Mouse (Mus musculus) G1E (cell line): ENCODE data around the gene Entpd8. TPM values are rescaled to one million over a fixed set of nuclear protein-coding genes. Genes with fewer than 3 reads are reported as not detected.

Experiments
- ATAC-seq: 2 replicates; pipeline ENCODE4 v1.8.0; 2016; ENCODE audit warnings: mild to moderate bottlenecking; ENCODE audit not compliant: insufficient number of reproducible peaks, poor library complexity, low FRiP score, severe bottlenecking; ENCODE audit errors: extremely low read depth
- DNase-seq: peaks from one replicate; pipeline ENCODE4 v3.0.0; 2012; ENCODE audit warnings: low spot score
- H3K27me3 ChIP-seq: 2 replicates; pipeline ENCODE4 v1.6.1; 2012; ENCODE audit warnings: mild to moderate bottlenecking, low read length, inconsistent platforms; ENCODE audit not compliant: insufficient read depth
- H3K36me3 ChIP-seq: replicated peaks from 2 replicates; pipeline ENCODE3; 2012; ENCODE audit warnings: mild to moderate bottlenecking, inconsistent platforms
- H3K4me1 ChIP-seq: 2 replicates; pipeline ENCODE4 v1.6.1; 2012; ENCODE audit warnings: low read depth, low read length, inconsistent platforms, mixed read lengths; ENCODE audit not compliant: insufficient read depth
- H3K4me3 ChIP-seq: 2 replicates; pipeline ENCODE4 v1.5.1; 2012; ENCODE audit warnings: low read depth, mild to moderate bottlenecking, inconsistent platforms, low read length, moderate library complexity, mixed read lengths
- H3K9me3 ChIP-seq: replicated peaks from 2 replicates; pipeline ENCODE4 v1.6.1; 2012; ENCODE audit warnings: inconsistent platforms
- CTCF ChIP-seq: IDR thresholded peaks from 2 replicates; pipeline ENCODE4 v1.5.1; 2012; ENCODE audit warnings: low read depth, low read length, inconsistent platforms, mixed read lengths
- GATA1 ChIP-seq: IDR thresholded peaks from 2 replicates; pipeline ENCODE4 v1.6.1; 2012; ENCODE audit warnings: borderline replicate concordance, low read length, inconsistent platforms, mixed read lengths
- GATA2 ChIP-seq: IDR thresholded peaks from 2 replicates; pipeline ENCODE4 v1.6.1; 2012; ENCODE audit warnings: low read depth, low read length, inconsistent platforms, borderline replicate concordance
- POLR2AphosphoS5 ChIP-seq: IDR thresholded peaks from 2 replicates; pipeline ENCODE4 v1.6.1; 2012; ENCODE audit warnings: low read depth, low read length, inconsistent platforms; ENCODE audit not compliant: insufficient replicate concordance
- TAL1 ChIP-seq: conservative IDR thresholded peaks from 2 replicates; pipeline ENCODE4 v1.6.1; 2012; ENCODE audit warnings: low read depth, low read length, inconsistent platforms, mixed read lengths
- polyA plus RNA-seq: library from polyadenylated mRNA; stranded (reverse); fragments of >175 nt; gene quantifications from 2 replicates; pipeline ENCODE4 v1.2.3, GENCODE M21; 2012
- total RNA-seq, 2 experiments: library from RNA; stranded (forward) in 1 of 2; stranded (reverse) in 1 of 2; fragments of 200-1000 nt in 1 of 2; fragments of >200 nt in 1 of 2; fragmentation: Nextera tagmentation in 1 of 2; gene quantifications; 2 replicates each; pipeline ENCODE4 v1.2.3; 2014 to 2017

Entpd8 gene
- total and polyA plus RNA-seq, 3 experiments: not detected

GRCm38 (mm10) chr2:25111184-25111791, 31.2 kb downstream of the Entpd8 start:
- Histone ChIP-seq H3K27me3 (no peaks in the 10 kb centered on the region), H3K9me3 (no peaks in the 10 kb centered on the region), H3K4me3 (peak overlapping the region; percentile 54; the same call in 1 of the 2 replicates), H3K4me1 (peaks cover 85% of the 10 kb centered on the region), H3K36me3 (no peaks in the 10 kb centered on the region)
- peak; percentile 85 for ATAC-seq
- peak; percentile 70 for DNase-seq
- TF ChIP-seq CTCF: no peak
- peak; percentile 93 for TF ChIP-seq TAL1

GRCm38 (mm10) chr2:25114308-25114707, 34.2 kb downstream of the Entpd8 start:
- TF ChIP-seq GATA2: no peak
- no peak for TF ChIP-seq POLR2AphosphoS5
- no peak for TF ChIP-seq CTCF
- no peak for TF ChIP-seq GATA1
- no peak for TF ChIP-seq TAL1
- H3K4me3 ChIP-seq: no peak overlapping the region
- H3K27me3 ChIP-seq: no peaks in the 10 kb centered on the region
- no peak for DNase-seq
- no peak for ATAC-seq
- H3K9me3 ChIP-seq: no peaks in the 10 kb centered on the region
- H3K4me1 ChIP-seq: peaks cover 63% of the 10 kb centered on the region
- no peaks in the 10 kb centered on the region for H3K36me3 ChIP-seq

- peaks cover 53% of the 10 kb centered on the region for H3K4me1 ChIP-seq
- ATAC-seq (peak; percentile 46), DNase-seq (peak; percentile 65)
- no peaks in the 10 kb centered on the region for H3K36me3 ChIP-seq
- no peak for TF ChIP-seq POLR2AphosphoS5
- no peak for TF ChIP-seq GATA1
- TF ChIP-seq CTCF: no peak
- TF ChIP-seq TAL1: peak; percentile 76
- no peak for TF ChIP-seq GATA2
- H3K4me3 ChIP-seq: no peak overlapping the region; the same call in 1 of the 2 replicates
- no peaks in the 10 kb centered on the region for H3K27me3 ChIP-seq
- H3K9me3 ChIP-seq: no peaks in the 10 kb centered on the region
Observed at GRCm38 (mm10) chr2:25115442-25115841, 35.3 kb downstream of the Entpd8 start.

- TF ChIP-seq POLR2AphosphoS5: no peak
- TF ChIP-seq GATA2: no peak
- TF ChIP-seq CTCF: no peak
- TF ChIP-seq TAL1: no peak
- no peak for TF ChIP-seq GATA1
- Histone ChIP-seq H3K4me1 (peaks cover 37% of the 10 kb centered on the region), H3K9me3 (no peaks in the 10 kb centered on the region), H3K4me3 (no peak overlapping the region), H3K36me3 (no peaks in the 10 kb centered on the region), H3K27me3 (peaks cover 9% of the 10 kb centered on the region; the same call in 1 of the 2 replicates)
- ATAC-seq (no peak), DNase-seq (no peak)
Observed at GRCm38 (mm10) chr2:25120963-25121362, 40.9 kb downstream of the Entpd8 start.

- Histone ChIP-seq H3K4me1 (peaks cover 40% of the 10 kb centered on the region), H3K4me3 (no peak overlapping the region), H3K36me3 (no peaks in the 10 kb centered on the region), H3K9me3 (no peaks in the 10 kb centered on the region), H3K27me3 (peaks cover 9% of the 10 kb centered on the region; the same call in 1 of the 2 replicates)
- TF ChIP-seq CTCF (no peak), GATA2 (no peak)
- ATAC-seq (no peak), DNase-seq (no peak)
Observed at GRCm38 (mm10) chr2:25122666-25123065, 42.6 kb downstream of the Entpd8 start.

GRCm38 (mm10) chr2:25123527-25123926, 43.4 kb downstream of the Entpd8 start:
- ATAC-seq (peak; percentile 15; the same call in 1 of the 2 replicates), DNase-seq (no peak)
- TF ChIP-seq POLR2AphosphoS5 (no peak), GATA2 (no peak), TAL1 (no peak), GATA1 (no peak), CTCF (no peak)
- Histone ChIP-seq H3K36me3 (no peaks in the 10 kb centered on the region), H3K27me3 (peaks cover 12% of the 10 kb centered on the region; the same call in 1 of the 2 replicates), H3K9me3 (no peaks in the 10 kb centered on the region), H3K4me1 (peaks cover 48% of the 10 kb centered on the region), H3K4me3 (no peak overlapping the region)

- no peak overlapping the region for H3K4me3 ChIP-seq
- H3K27me3 ChIP-seq: peaks cover 18% of the 10 kb centered on the region; the same call in 1 of the 2 replicates
- DNase-seq (no peak), ATAC-seq (no peak)
- H3K36me3 ChIP-seq: no peaks in the 10 kb centered on the region
- H3K9me3 ChIP-seq: no peaks in the 10 kb centered on the region
- no peak for TF ChIP-seq GATA2
- no peak for TF ChIP-seq CTCF
- TF ChIP-seq GATA1: no peak
- H3K4me1 ChIP-seq: peaks cover 52% of the 10 kb centered on the region
Observed at GRCm38 (mm10) chr2:25124411-25124810, 44.3 kb downstream of the Entpd8 start.
